Mouse (Mus musculus): Measurements from ENCODE around the gene Clec1b. TPM values are rescaled to one million over a fixed set of nuclear protein-coding genes. Genes with fewer than 3 reads are reported as not detected.

Gene Clec1b
- polyA plus RNA-seq, 1 experiment from 2014 or later: 5.1 TPM

- 60% methylated on average over 1 of the region's 1 CpGs for WGBS
- Histone ChIP-seq H3K27me3 (no peaks in the 10 kb centered on the region), H3K4me1 (replicated peaks) (peaks cover 2% of the 10 kb centered on the region; the same call in 1 of the 2 replicates), H3K4me3 (no peak overlapping the region), H3K9me3 (replicated peaks) (no peaks in the 10 kb centered on the region), H3K27ac (no peak overlapping the region), H3K9ac (no peak overlapping the region), H3K4me2 (no peak overlapping the region), H3K36me3 (no peaks in the 10 kb centered on the region)
- ATAC-seq (replicated peaks; ENCODE audit: insufficient number of reproducible peaks, insufficient read depth, low FRiP score, low read depth): no peak
Measured at GRCm38 (mm10) chr6:129381736-129382135, 15.4 kb upstream of the Clec1b start.

- no peak for ATAC-seq (replicated peaks; ENCODE audit: insufficient number of reproducible peaks, insufficient read depth, low FRiP score, low read depth)
- H3K27me3 ChIP-seq: no peaks in the 10 kb centered on the region
- 70% methylated on average over 3 of the region's 3 CpGs for WGBS
- H3K9ac ChIP-seq: no peak overlapping the region
- no peak overlapping the region for H3K4me2 ChIP-seq
- H3K9me3 ChIP-seq (replicated peaks): no peaks in the 10 kb centered on the region
- no peak overlapping the region for H3K27ac ChIP-seq
- no peaks in the 10 kb centered on the region for H3K36me3 ChIP-seq
- H3K4me3 ChIP-seq: no peak overlapping the region
- H3K4me1 ChIP-seq (replicated peaks): peaks cover 2% of the 10 kb centered on the region; the same call in 1 of the 2 replicates
Measured at GRCm38 (mm10) chr6:129383466-129383865, 13.6 kb upstream of the Clec1b start.

GRCm38 (mm10) chr6:129385000-129385399 is 12.1 kb upstream of the Clec1b start:
- WGBS: 58% methylated on average over 4 of the region's 4 CpGs
- Histone ChIP-seq H3K27me3 (no peaks in the 10 kb centered on the region), H3K27ac (no peak overlapping the region), H3K4me2 (no peak overlapping the region), H3K4me3 (no peak overlapping the region), H3K36me3 (no peaks in the 10 kb centered on the region), H3K4me1 (replicated peaks) (peaks cover 2% of the 10 kb centered on the region; the same call in 1 of the 2 replicates), H3K9me3 (replicated peaks) (no peaks in the 10 kb centered on the region), H3K9ac (no peak overlapping the region)
- ATAC-seq (replicated peaks; ENCODE audit: insufficient number of reproducible peaks, insufficient read depth, low FRiP score, low read depth): no peak

- H3K4me1 ChIP-seq (replicated peaks): peaks cover 2% of the 10 kb centered on the region; the same call in 1 of the 2 replicates
- H3K9me3 ChIP-seq (replicated peaks): no peaks in the 10 kb centered on the region
- no peaks in the 10 kb centered on the region for H3K27me3 ChIP-seq
- H3K4me3 ChIP-seq: no peak within 1 kb of the TSS
- no peaks in the 10 kb centered on the region for H3K36me3 ChIP-seq
- H3K27ac ChIP-seq: no peak within 1 kb of the TSS
- WGBS: 66% methylated on average over 2 of the region's 2 CpGs
- ATAC-seq (replicated peaks; ENCODE audit: insufficient number of reproducible peaks, insufficient read depth, low FRiP score, low read depth): no peak
- no peak within 1 kb of the TSS for H3K9ac ChIP-seq
- no peak within 1 kb of the TSS for H3K4me2 ChIP-seq
Measured at GRCm38 (mm10) chr6:129385774-129386173, 11.3 kb upstream of the Clec1b start, which contains the start of gene Clec12b. TSS of gene Clec12b (minus strand) at chr6:129385874.

GRCm38 (mm10) chr6:129393087-129393720 is 3.9 kb upstream of the Clec1b start:
- no peak for ATAC-seq (replicated peaks; ENCODE audit: insufficient number of reproducible peaks, insufficient read depth, low FRiP score, low read depth)
- Histone ChIP-seq H3K4me3 (no peak overlapping the region), H3K27me3 (no peaks in the 10 kb centered on the region), H3K27ac (no peak overlapping the region), H3K4me2 (no peak overlapping the region), H3K4me1 (replicated peaks) (no peaks in the 10 kb centered on the region), H3K36me3 (no peaks in the 10 kb centered on the region), H3K9ac (no peak overlapping the region), H3K9me3 (replicated peaks) (no peaks in the 10 kb centered on the region)
- WGBS: 20% methylated on average over 2 of the region's 2 CpGs

- H3K4me2 ChIP-seq: no peak overlapping the region
- H3K4me1 ChIP-seq (replicated peaks): no peaks in the 10 kb centered on the region
- H3K36me3 ChIP-seq: no peaks in the 10 kb centered on the region
- no peaks in the 10 kb centered on the region for H3K27me3 ChIP-seq
- H3K27ac ChIP-seq: no peak overlapping the region
- H3K9me3 ChIP-seq (replicated peaks): no peaks in the 10 kb centered on the region
- H3K9ac ChIP-seq: no peak overlapping the region
- H3K4me3 ChIP-seq: no peak overlapping the region
- 67% methylated on average over 6 of the region's 6 CpGs for WGBS
- no peak for ATAC-seq (replicated peaks; ENCODE audit: insufficient number of reproducible peaks, insufficient read depth, low FRiP score, low read depth)
Measured at GRCm38 (mm10) chr6:129393732-129394131, 3.4 kb upstream of the Clec1b start.

- Histone ChIP-seq H3K27me3 (no peaks in the 10 kb centered on the region), H3K9me3 (replicated peaks) (no peaks in the 10 kb centered on the region), H3K27ac (peak overlapping the region; percentile 26; the same call in 1 of the 2 replicates), H3K4me1 (replicated peaks) (peaks cover 5% of the 10 kb centered on the region; the same call in 1 of the 2 replicates), H3K4me3 (no peak overlapping the region), H3K4me2 (0 out of 2 replicates have a peak overlapping the region, but pooled peaks have one; percentile 18), H3K9ac (no peak overlapping the region), H3K36me3 (no peaks in the 10 kb centered on the region)
- ATAC-seq (replicated peaks; ENCODE audit: insufficient number of reproducible peaks, insufficient read depth, low FRiP score, low read depth): 0 out of 2 replicates have a peak, but pooled peaks have one; percentile 62
- 34% methylated on average over 6 of the region's 6 CpGs for WGBS
Measured at GRCm38 (mm10) chr6:129399945-129400344, 2.8 kb downstream of the Clec1b start.

GRCm38 (mm10) chr6:129402404-129402803 is 5.3 kb downstream of the Clec1b start:
- Histone ChIP-seq H3K36me3 (no peaks in the 10 kb centered on the region), H3K9ac (no peak overlapping the region), H3K4me3 (no peak overlapping the region), H3K9me3 (replicated peaks) (no peaks in the 10 kb centered on the region), H3K4me2 (no peak overlapping the region), H3K27ac (no peak overlapping the region), H3K4me1 (replicated peaks) (peaks cover 5% of the 10 kb centered on the region; the same call in 1 of the 2 replicates), H3K27me3 (no peaks in the 10 kb centered on the region)
- no peak for ATAC-seq (replicated peaks; ENCODE audit: insufficient number of reproducible peaks, insufficient read depth, low FRiP score, low read depth)
- WGBS: 80% methylated on average over 2 of the region's 2 CpGs

GRCm38 (mm10) chr6:129403391-129403790 is 6.3 kb downstream of the Clec1b start:
- Histone ChIP-seq H3K4me3 (no peak overlapping the region), H3K27me3 (no peaks in the 10 kb centered on the region), H3K4me1 (replicated peaks) (peaks cover 5% of the 10 kb centered on the region; the same call in 1 of the 2 replicates), H3K36me3 (no peaks in the 10 kb centered on the region), H3K27ac (no peak overlapping the region), H3K9ac (no peak overlapping the region), H3K9me3 (replicated peaks) (no peaks in the 10 kb centered on the region), H3K4me2 (no peak overlapping the region)
- WGBS: 74% methylated on average over 6 of the region's 6 CpGs
- ATAC-seq (replicated peaks; ENCODE audit: insufficient number of reproducible peaks, insufficient read depth, low FRiP score, low read depth): no peak

GRCm38 (mm10) chr6:129405999-129406398 is 8.9 kb downstream of the Clec1b start:
- Histone ChIP-seq H3K27me3 (no peaks in the 10 kb centered on the region), H3K4me2 (no peak overlapping the region), H3K4me3 (no peak overlapping the region), H3K4me1 (replicated peaks) (no peaks in the 10 kb centered on the region), H3K36me3 (no peaks in the 10 kb centered on the region), H3K9me3 (replicated peaks) (no peaks in the 10 kb centered on the region), H3K9ac (no peak overlapping the region), H3K27ac (peak overlapping the region; percentile 37; the same call in 1 of the 2 replicates)
- no peak for ATAC-seq (replicated peaks; ENCODE audit: insufficient number of reproducible peaks, insufficient read depth, low FRiP score, low read depth)

GRCm38 (mm10) chr6:129407324-129407723 is 10.2 kb downstream of the Clec1b start:
- no peaks in the 10 kb centered on the region for H3K9me3 ChIP-seq (replicated peaks)
- WGBS: 36% methylated on average over 2 of the region's 2 CpGs
- H3K36me3 ChIP-seq: no peaks in the 10 kb centered on the region
- no peaks in the 10 kb centered on the region for H3K27me3 ChIP-seq
- H3K4me3 ChIP-seq: no peak overlapping the region
- ATAC-seq (replicated peaks; ENCODE audit: insufficient number of reproducible peaks, insufficient read depth, low FRiP score, low read depth): no peak; the same call in 1 of the 2 replicates
- H3K27ac ChIP-seq: peak overlapping the region; percentile 37
- H3K4me1 ChIP-seq (replicated peaks): no peaks in the 10 kb centered on the region
- H3K9ac ChIP-seq: no peak overlapping the region
- H3K4me2 ChIP-seq: no peak overlapping the region

- Histone ChIP-seq H3K9me3 (replicated peaks) (no peaks in the 10 kb centered on the region), H3K27me3 (no peaks in the 10 kb centered on the region), H3K4me2 (no peak within 1 kb of the TSS), H3K4me3 (no peak within 1 kb of the TSS), H3K27ac (no peak within 1 kb of the TSS), H3K9ac (no peak within 1 kb of the TSS), H3K36me3 (no peaks in the 10 kb centered on the region), H3K4me1 (replicated peaks) (no peaks in the 10 kb centered on the region)
- ATAC-seq (replicated peaks; ENCODE audit: insufficient number of reproducible peaks, insufficient read depth, low FRiP score, low read depth): no peak
- WGBS: 77% methylated on average over 2 of the region's 2 CpGs
Measured at GRCm38 (mm10) chr6:129408562-129408961, 11.5 kb downstream of the Clec1b start, which contains the start of gene Clec9a. TSS of gene Clec9a (plus strand) at chr6:129408862.

All from heart, embryonic 15.5 days (tissue).